Mouse (Mus musculus): ENCODE measurements at regions not wholly inside any gene's neighbourhood (a gene's known extent, or its start where the extent isn't known, plus 50 kb on each side); places are given as distances from the start of the nearest gene placed in this dataset.

DNA sequence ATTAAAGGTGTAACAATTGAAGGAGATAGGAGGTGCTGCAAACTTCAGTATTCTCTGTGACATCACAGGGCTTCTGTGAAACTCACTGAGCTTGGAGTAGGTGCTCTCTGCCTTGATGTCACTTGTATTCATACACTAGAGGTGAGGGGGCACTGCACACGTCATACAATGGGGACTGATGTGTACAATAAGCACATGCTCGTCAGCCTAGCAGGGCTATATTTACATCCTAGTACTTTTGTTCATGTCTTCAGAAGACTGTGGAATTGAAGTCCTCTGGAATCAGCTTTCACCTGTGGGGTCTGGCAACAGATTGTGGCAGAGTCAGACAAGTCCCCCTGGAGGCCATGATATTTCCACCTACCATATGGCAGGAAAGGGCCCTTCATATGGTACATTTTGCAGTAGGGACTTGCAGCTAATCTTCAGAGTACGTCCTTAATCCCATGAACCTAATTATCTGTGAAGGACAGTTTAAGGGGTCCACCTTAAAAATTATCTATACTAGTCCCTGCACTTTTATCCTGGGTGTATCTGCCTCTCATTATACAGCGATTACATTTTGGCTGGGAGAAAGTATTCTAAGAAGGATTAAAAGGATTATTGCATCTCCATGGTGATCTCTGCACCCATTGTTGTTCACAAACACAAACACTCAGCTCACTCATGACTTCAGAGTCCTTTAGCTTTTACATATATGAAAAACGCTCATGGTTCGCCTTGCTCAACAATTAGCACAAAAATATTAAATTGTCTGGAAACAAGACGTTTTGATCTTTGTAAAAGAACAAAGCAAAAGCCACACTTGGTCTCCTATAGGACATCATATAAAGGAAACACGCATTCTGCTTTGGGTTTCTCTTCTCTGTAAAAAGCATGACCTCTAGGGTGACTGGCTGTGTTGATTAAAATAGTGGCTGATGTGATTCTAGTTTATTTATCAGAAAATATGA lies 324.1 kb upstream of the Itga1 start:
- DNase-seq = no peak

DNA sequence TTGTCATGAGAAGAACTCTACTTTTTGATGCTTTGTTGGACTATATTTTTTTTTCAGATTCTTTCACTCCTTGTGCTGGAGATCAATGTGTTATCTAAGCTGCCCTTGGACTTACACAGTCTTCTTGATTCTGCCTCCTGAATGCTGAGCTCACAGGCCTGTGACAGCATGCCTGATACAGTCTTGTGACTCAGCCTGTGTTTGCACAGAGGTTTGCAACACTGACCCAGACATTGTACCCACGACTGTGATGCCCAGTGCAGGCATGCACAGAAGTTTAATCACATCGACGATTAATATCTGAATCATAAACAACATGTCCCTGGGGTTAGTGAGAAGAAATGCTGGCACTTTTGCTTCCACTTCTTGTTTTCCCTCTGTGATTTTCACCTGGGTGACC lies 322.0 kb upstream of the Itga1 start:
- no peak for DNase-seq

GRCm38 (mm10) chr13:115421483-115421882 lies 319.7 kb upstream of the Itga1 start:
- no peak for DNase-seq

DNA sequence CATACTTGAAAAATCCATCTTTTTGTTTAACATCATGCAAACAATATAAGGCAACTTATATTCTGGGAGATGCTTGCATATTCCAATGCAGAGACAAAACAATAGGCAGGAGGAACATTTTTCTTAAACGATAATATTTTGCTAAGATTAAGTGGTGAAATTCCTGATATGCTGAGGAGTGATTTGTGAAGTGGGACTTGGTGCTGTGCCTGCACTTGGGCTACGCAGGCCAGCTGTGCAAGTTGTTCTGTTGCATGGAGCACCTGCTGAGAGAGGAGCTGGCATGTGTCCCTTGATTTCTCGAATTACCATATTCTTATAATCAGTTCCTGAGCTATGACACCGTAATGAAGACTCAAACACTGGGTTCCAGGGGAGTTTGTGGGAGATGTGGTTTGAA lies 316.1 kb upstream of the Itga1 start:
- DNase-seq = no peak

DNA sequence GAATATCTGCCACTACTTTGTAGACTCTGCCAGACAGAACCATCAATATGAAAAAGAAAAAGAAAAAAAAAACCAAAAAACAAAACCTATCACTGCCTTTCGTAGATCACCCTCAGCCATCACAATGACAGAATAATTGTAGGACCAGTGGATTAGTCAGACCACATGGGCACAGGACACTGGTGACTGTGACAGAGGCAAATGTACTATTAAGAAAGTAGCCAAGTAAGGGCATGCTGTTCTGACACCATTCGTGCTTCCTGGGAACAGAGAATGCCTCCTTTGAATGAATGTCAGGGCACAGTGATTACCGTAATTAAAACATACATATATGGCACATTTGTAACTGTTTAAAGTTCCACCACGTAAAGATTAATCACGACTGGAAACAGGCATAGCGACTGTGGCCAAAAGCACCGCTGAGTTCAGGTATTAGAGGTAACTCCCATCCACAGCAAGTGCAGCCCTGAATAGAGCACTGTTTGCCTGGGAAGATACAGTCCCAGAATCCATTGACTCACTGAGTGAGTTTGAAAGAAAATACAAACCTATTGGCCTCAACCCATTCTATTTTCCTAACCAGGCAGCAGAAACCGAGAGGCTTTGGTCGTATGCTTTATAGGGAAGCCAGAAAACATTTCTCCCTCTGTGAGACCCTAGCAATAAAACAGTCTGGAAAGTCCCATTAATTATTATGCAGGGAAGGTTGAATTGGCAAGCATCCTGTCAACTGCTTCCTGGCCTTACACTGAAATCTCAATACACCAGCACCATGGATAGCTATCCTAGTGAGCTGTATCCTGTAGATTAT lies 312.2 kb upstream of the Itga1 start:
- no peak for DNase-seq

DNA sequence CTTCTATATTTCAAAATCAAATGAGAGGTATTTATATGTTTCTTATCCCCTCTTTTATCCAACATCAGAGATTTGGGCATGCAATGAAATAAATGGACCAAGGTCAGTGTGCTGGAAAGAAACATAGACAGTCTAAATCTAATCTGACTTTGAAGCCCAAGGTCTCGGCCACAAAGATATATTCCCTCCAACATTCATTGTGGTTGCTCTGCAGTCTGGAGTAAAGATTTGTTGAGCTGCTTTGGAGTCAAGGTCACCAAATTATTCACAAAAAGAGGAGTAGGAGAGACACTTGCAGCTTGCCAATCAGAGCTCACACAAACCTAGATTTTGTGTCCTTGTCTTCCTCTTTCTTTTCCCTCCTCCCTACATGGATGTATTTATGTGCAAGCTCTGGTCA lies 304.2 kb upstream of the Itga1 start:
- DNase-seq = no peak

DNA sequence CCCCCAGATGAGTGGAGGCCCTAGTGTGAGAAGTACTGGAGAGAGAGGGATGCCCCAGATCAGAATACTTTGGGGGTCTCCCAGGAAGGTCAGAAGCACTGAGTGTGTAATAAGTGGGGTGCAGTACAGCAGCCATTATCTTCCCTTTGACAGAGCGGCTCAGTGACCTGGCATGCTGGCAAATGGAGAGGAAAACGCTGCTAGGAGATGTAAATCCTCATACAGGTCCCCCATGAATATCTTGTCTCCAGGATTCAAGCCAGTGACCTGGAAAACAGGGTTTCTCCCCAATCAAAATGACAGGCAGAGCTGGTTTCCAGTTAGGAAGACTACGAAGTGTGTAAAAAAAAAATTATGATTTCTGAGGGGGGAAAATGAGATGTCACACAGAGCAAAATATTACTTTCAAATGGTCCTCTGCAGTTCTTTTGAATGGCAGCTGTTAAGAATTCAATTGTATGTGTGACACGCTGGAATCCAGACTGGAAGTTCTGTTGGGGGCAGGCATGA lies 299.0 kb upstream of the Itga1 start:
- no peak for DNase-seq

DNA sequence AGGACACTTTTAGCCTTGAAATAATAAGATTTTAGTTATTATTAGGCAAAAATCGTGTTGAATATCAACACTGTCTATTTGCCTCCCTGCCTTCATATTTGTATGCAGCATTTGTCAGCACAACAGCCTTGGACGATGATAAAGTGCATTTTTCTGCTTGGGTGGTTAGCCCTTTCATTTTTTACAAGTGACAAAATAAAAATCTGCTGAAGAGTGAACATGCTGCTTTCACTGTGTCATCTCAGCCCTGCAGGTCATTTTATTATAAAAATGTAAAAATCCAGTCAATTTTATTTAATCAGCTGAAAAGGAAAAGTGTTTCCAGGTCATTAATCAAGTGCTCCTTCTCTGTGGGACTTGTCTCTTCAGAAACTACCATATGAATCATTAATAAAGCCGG lies 277.9 kb upstream of the Itga1 start:
- DNase-seq = no peak

- DNase-seq = no peak
These were observed 274.6 kb upstream of the Itga1 start for GRCm38 (mm10) chr13:115376180-115376880.

GRCm38 (mm10) chr13:115361457-115361856 lies 259.7 kb upstream of the Itga1 start:
- no peak for DNase-seq

DNA sequence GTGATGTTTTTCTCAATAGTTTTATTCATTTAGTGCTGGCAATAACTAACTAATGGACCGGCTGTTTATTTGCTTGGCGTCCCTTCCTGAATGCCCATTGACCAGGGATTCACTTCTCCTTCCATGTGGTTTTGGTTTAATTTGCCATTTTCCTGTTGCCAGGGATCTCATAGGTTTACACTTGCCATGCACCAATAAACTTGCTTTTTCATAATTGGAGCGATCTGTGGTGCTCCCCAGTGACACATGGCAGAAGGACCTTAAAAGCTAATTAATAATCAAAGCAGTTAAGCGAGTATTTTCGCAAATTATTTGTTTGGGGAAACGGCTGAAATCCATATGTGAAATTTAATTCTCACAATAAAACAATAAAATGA lies 245.2 kb upstream of the Itga1 start:
- DNase-seq = no peak

DNA sequence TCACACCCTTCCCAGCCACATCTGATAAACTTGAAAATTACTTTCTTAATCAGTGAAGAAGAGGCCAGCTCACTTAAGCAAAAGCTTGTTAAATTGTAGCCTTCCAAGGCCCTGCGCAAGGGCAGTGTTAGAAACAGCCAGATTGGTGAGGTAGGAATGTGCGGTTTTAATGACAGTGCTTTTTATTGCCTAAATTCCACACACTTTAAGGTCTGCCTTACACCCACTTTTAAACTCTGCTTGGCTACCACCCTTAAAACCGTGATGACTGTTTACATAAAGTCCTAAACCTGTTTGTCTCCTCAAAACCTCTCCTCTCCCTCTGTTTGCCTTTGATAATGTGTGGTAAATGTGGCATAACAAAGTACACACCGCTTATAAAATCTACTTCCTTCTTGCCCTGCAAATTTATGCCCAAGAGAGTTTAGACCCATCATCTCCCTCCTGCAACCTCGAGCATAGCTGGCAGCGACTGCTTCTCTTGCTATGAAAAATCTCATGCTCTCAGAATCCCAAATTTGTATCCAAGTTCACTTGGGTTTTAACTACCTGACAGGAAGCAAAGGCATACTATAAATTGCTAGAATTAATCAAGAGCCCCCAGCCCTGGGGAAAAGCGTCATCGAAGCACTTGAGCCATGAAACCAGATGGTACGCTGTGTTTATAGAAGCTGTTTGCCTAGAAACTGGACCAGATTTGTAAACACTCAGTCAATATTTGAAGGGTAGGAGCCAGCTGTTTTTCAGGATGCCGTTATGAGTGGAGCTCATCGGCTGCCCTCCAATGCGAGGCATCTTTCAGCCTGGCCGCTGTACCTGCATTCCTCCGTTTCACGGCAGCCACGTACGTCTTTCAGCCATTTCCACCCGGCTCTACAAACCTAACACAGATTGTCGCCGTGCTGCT lies 244.6 kb upstream of the Itga1 start:
- DNase-seq = no peak

- no peak for DNase-seq
These were observed 227.5 kb upstream of the Itga1 start for GRCm38 (mm10) chr13:115329000-115329960.

- no peak for DNase-seq
These were observed 224.5 kb upstream of the Itga1 start for GRCm38 (mm10) chr13:115326294-115326693.

GRCm38 (mm10) chr13:115316681-115317080 lies 214.9 kb upstream of the Itga1 start:
- DNase-seq = no peak

- no peak for DNase-seq
These were observed 206.8 kb upstream of the Itga1 start for GRCm38 (mm10) chr13:115308586-115308985.

DNA sequence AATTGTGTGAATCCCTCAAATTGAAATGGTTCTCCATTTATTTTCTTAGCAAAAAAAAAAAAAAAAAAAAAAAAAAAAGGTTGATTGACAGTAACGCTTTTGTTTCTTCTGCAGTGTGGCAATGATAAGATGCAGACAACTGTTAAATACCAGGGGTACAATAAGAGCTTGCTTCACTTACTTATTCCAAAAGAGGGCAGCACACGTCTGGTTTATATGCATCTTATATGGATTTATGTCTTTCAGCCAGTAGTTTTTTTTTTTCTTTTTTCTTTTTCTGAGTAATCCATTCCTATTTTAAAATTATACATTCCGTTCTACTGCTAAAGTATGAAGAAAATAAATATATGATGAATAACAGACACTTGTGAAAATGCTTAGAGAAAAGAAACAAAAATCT lies 185.6 kb upstream of the Itga1 start:
- DNase-seq = peak; percentile 12

- DNase-seq = no peak
These were observed 164.4 kb upstream of the Itga1 start for GRCm38 (mm10) chr13:115266164-115266563.

- no peak for DNase-seq
These were observed 155.6 kb upstream of the Itga1 start for GRCm38 (mm10) chr13:115257345-115257744.

DNA sequence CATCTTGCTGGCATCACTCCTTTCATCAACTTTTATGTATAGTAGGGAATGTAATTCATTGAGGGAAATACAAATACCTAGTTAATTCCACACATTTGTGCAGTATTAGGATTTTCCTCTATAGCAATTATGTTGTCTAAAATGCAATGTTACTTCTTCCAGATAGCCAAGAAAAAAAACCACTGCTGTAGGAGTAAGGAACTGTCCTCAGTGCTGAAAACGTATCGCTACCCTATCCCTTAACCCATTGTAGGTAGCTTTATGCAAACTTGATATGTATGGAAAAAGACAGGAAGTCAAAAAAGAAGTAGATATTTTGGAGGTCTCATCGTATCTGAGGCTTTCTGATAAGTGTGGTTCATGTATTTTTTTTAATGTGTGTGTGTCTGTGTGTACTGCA lies 150.8 kb upstream of the Itga1 start:
- no peak for DNase-seq

DNA sequence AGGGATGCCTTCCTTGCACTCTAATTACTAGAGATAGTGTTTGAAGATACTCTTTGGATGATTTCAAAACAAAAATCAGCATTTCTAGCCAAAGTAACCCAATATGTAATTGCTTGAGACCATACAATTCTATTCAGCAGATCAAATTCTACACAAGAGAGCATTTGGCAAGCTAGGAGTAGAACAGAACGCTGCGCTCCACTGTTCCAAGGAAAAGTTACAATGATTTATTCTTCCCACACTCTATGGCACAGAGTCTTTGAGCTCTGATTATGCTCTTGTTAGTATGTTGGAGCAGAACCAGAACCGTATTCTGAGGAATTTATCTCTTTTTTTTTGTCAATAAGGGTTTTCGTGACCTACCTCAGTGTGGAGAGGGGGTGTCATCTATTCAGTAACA lies 130.2 kb upstream of the Itga1 start:
- no peak for DNase-seq

Data from right cerebral cortex, adult 18-20 months (tissue).